Mouse (Mus musculus): Measurements from ENCODE around the gene Cdk6.

- TF ChIP-seq POLR2A (IDR thresholded peaks at IDR 0.05; ENCODE audit: insufficient read depth, low read length): no peak
- TF ChIP-seq CTCF (IDR thresholded peaks at IDR 0.05; ENCODE audit: low read depth, low read length): no peak
- TF ChIP-seq EP300 (IDR thresholded peaks at IDR 0.05; ENCODE audit: insufficient read depth, low read depth, low read length): no peak
These were observed 185.9 kb downstream of the Cdk6 start for GRCm38 (mm10) chr5:3527041-3527691.
